Mouse (Mus musculus) lung, adult 2 months (tissue): ENCODE measurements at regions not wholly inside any gene's neighbourhood (a gene's known extent, or its start where the extent isn't known, plus 50 kb on each side); places are given as distances from the start of the nearest gene placed in this dataset.

Experiments
- DNase-seq: peaks from one replicate; pipeline ENCODE4 v3.0.0; 2022
- H3K4me1 ChIP-seq: fragments of 200-500 bp; 2 replicates; pipeline ENCODE4 v1.6.1; 2011; ENCODE audit warnings: low read length; ENCODE audit not compliant: control insufficient read depth, insufficient read depth
- H3K4me3 ChIP-seq: fragments of 200-500 bp; replicated peaks from 2 replicates; pipeline ENCODE3; 2011; ENCODE audit warnings: low read depth, mild to moderate bottlenecking, control low read depth, low read length; ENCODE audit errors: extremely low read depth
- CTCF ChIP-seq: fragments of 200-500 bp; IDR thresholded peaks from 2 replicates; pipeline ENCODE4 v1.5.1; 2011; ENCODE audit warnings: mild to moderate bottlenecking, low read length, control low read depth; ENCODE audit not compliant: insufficient read depth
- POLR2A ChIP-seq: fragments of 200-500 bp; IDR thresholded peaks from 2 replicates; pipeline ENCODE4 v1.6.1; 2011; ENCODE audit warnings: low read depth, mild to moderate bottlenecking, control low read depth, low read length, borderline replicate concordance; ENCODE audit errors: extremely low read depth
- WGBS: fragments of 180-500 bp; shearing (Covaris S2); methylation state at CpG from one replicate; pipeline ENCODE4 v1.1.7; 2018; 5-methylcytosine and 5-hydroxymethylcytosine counted together

DNA sequence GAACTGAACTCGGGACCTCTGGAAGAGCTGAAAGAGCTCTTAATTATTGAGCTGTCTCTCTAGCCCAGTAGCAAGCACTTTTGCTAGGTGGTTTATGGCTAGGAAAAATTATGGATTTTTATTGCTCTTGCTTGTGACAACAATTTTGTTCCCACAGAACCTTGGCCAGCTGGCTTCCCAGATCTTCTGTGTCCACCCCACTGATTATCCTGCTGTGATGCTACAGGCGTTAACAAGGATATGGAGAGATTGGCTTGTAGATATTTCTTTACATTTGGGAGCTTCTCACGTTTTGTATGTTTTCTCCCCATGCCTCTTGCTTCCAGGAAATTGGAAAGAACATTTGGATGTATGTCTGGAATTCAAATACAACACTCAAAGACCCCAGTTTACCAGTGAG is 1008.6 kb downstream of the Synb start:
- DNase-seq, result no peak
- WGBS, result 71% methylated on average over 3 of the region's 3 CpGs
- Histone ChIP-seq H3K4me1 (no peaks in the 10 kb centered on the region), H3K4me3 (no peak overlapping the region)
- TF ChIP-seq CTCF (no peak), POLR2A (no peak)

DNA sequence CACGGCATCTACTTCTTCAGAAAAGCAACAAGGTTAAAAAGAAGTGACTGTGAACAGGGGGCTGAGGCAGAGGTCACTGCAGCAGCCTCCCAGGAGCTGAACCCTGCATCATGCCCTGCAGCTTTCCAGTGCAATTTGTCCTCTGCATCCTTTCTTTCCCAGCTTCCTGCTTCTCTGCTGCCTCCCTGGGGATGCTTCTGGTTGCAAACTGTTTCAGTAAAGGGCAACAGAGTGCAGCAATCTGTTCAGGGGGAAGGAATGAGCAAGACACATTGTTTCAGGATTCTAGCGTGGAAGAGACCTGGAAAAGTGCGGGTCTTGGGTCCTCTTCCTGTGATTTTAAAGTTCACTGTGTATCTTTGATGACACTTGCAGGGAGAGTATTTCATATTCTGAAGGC is 1032.7 kb downstream of the Synb start:
- no peak for DNase-seq
- no peak for TF ChIP-seq CTCF
- no peak for TF ChIP-seq POLR2A
- no peak overlapping the region for H3K4me3 ChIP-seq
- 66% methylated on average over 3 of the region's 3 CpGs for WGBS
- no peaks in the 10 kb centered on the region for H3K4me1 ChIP-seq

DNA sequence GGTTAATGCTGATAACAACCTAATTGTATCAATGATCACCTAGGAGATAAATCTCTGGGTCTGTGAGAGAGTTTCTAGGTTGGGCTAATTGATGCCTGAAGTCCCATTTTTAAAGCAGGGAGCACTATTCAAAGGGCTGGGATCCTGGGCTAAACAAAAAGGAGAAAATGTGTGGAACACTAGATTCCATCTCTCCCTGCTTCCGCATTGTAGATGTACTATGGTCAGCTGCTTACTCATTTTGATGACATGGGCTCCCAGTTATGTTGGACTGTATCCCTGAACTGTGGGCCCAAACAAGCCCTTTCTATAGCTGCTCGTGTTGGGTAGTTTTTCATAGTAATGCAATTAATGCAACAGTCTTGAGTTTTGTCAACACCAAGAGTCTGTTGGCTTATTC is 1047.1 kb downstream of the Synb start:
- DNase-seq, result no peak
- TF ChIP-seq POLR2A, result no peak
- TF ChIP-seq CTCF, result no peak
- 70% methylated on average over 2 of the region's 2 CpGs for WGBS
- no peak overlapping the region for H3K4me3 ChIP-seq
- no peaks in the 10 kb centered on the region for H3K4me1 ChIP-seq

DNA sequence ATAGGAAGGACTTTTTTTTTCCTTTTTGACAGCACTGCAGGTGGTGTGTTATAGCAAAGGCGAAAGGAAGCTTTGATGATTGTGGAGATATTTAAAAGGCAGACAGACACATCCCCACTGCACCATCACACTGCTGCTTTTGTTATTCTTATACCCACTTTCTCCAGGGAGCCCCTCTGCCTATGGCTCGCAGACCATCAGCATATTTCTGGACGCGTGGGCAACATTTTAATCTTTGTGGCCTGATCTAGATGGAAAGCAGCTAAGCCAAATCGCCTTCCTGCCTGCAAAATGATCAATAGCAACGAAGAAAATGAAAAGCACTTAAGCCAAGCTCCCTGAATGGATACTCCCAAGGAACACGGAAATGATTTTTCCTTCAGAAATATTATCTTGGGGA is 1054.0 kb downstream of the Synb start:
- Histone ChIP-seq H3K4me1 (no peaks in the 10 kb centered on the region), H3K4me3 (no peak overlapping the region)
- TF ChIP-seq POLR2A (no peak), CTCF (no peak)
- 79% methylated on average over 7 of the region's 7 CpGs for WGBS
- no peak for DNase-seq

- 82% methylated on average over 3 of the region's 3 CpGs for WGBS
- DNase-seq, result no peak
- no peak overlapping the region for H3K4me3 ChIP-seq
- TF ChIP-seq POLR2A (no peak), CTCF (no peak)
- no peaks in the 10 kb centered on the region for H3K4me1 ChIP-seq
These were observed 1069.9 kb downstream of the Synb start for GRCm38 (mm10) chr14:68224152-68224551.

DNA sequence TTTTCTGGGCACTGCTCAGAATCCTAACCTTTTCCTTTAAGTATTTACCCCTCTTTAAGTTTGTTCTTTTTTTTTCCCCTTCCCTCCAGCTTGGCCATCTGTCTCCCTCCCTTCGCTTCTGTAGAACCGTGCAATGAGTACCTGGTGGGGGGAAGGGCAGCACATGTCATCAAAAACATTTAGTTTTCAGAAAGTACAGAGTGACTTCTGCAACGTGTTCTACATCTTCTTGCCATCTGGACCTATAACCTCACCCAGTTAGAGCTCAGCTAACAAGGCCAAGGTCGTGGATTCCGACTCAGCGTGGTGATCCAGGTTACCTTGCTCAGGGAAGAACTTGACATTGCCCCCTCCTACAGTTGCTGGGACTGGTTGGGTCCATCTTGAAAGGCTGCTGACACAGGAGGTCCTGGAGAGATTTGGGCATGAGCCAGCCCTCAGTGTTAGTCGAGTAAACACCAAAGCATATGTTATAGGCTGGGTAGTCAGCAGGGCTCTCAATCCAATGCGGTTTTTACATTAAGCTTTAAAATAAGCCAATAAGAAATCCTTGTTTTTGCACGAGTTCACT is 1075.0 kb downstream of the Synb start:
- no peak for DNase-seq
- WGBS, result 64% methylated on average over 9 of the region's 9 CpGs
- H3K4me1 ChIP-seq, result no peaks in the 10 kb centered on the region
- H3K4me3 ChIP-seq, result no peak overlapping the region
- TF ChIP-seq POLR2A (no peak), CTCF (no peak)

- H3K4me1 ChIP-seq, result no peaks in the 10 kb centered on the region
- H3K4me3 ChIP-seq, result no peak overlapping the region
- DNase-seq, result no peak
- TF ChIP-seq POLR2A, result no peak
- no peak for TF ChIP-seq CTCF
- WGBS, result 54% methylated on average over 4 of the region's 4 CpGs
These were observed 1075.6 kb downstream of the Synb start for GRCm38 (mm10) chr14:68218471-68218870.

DNA sequence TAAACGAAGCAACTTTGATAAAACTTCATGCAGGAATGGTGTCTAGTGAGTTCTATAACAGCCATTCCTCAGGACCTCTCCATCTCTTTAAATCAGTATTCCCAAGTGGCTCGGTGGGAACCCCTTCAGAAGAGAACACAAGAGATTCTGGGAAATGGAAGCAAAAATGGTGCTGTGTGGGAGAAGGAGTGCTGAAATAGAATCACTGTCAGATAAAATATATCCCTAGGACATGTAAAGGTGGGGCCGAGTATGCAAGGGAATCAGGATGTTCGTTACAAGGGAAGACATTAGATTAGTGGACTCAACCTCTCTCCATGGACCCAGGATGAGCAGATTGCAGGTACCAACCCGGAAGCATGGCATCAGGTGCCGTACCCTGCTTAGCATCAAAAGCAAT is 1076.1 kb downstream of the Synb start:
- DNase-seq, result no peak
- 70% methylated on average over 6 of the region's 6 CpGs for WGBS
- TF ChIP-seq POLR2A (no peak), CTCF (no peak)
- Histone ChIP-seq H3K4me3 (no peak overlapping the region), H3K4me1 (no peaks in the 10 kb centered on the region)

DNA sequence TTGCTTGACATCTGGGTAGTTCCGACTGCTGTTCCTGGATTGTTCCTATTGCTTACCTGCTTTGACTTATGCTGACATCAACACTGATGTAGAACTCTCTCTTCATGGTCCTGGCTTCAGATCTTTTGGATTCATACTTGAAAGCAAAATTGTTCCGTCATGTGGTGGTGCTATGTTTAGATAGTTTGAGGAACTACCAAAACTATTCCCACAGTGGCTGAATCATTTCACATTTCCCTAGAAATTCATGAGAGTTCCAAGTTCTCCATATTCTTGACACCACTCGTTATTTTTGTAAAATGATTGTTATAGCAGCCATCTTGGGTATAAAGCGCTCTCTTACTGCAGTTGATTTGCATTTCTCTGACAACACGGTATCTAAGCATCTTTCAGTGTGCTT is 1080.2 kb downstream of the Synb start:
- H3K4me1 ChIP-seq, result no peaks in the 10 kb centered on the region
- 80% methylated on average over 5 of the region's 5 CpGs for WGBS
- no peak overlapping the region for H3K4me3 ChIP-seq
- TF ChIP-seq POLR2A (no peak), CTCF (no peak)
- DNase-seq, result no peak

- 10% methylated on average over 8 of the region's 8 CpGs for WGBS
- Histone ChIP-seq H3K4me1 (no peaks in the 10 kb centered on the region), H3K4me3 (no peak overlapping the region)
- TF ChIP-seq CTCF, result no peak
- DNase-seq, result no peak
These were observed 1095.3 kb downstream of the Synb start for GRCm38 (mm10) chr14:68198802-68199201.

DNA sequence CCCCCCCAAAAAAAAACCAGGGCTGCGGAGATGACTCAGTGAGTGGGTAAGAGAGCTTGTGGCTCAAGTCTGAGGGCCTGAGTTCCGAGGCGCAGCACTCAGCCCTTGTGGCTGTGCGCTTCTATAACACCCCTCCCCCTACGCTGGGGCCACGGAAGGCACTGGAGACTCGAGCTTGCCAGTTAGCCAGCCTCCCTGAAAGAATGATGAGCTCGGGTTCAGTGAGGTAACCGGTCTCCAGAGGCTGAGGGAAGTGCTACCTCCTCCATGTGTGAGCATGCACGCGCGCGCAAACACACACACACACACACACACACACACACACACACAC is 1096.7 kb downstream of the Synb start:
- no peak overlapping the region for H3K4me3 ChIP-seq
- 7% methylated on average over 12 of the region's 13 CpGs for WGBS
- TF ChIP-seq CTCF (no peak), POLR2A (no peak)
- H3K4me1 ChIP-seq, result no peaks in the 10 kb centered on the region
- DNase-seq, result no peak
